Mouse (Mus musculus): ENCODE measurements around the gene Tbc1d24.

- TF ChIP-seq CTCF (IDR thresholded peaks at IDR 0.05; ENCODE audit: control insufficient read depth, insufficient read depth, low read length), result no peak
- TF ChIP-seq POLR2A (IDR thresholded peaks at IDR 0.05; ENCODE audit: borderline replicate concordance, control insufficient read depth, low read depth, low read length), result peak; percentile 61; the same call in 1 of the 2 replicates
Observed at GRCm38 (mm10) chr17:24141425-24141920, 63.9 kb downstream of the Tbc1d24 start.
